Mouse (Mus musculus): Measurements from ENCODE around the gene Nebl.
"Not testable (repeated sequence)": the region's sequence is repeated elsewhere in the genome, so short reads cannot be mapped to it uniquely, and the experiment has no call there.

Nebl gene

DNA sequence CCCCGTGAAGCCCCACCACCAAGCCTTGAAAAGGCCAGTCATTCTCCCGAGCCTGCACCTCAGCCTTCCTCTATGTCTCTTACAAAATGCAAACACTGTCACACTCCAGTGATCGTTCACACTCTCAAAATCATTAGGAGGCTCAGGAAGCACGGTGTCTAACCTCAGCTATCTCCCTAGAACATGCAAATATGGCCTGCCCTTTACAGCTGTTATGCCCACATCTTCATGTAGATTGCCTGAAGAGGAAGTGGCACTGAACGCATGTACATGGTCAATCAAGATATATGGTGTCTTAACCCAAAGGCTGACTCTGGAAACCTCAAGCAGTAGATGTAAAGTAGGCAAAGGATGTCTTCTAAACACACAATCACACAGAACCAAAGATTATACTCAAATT, 335.0 kb downstream of the Nebl start:
- no peak for DNase-seq (ENCODE audit: low spot score)

- no peak for DNase-seq (ENCODE audit: low spot score)
Observed at GRCm38 (mm10) chr2:17391389-17391788, 339.9 kb downstream of the Nebl start.

DNA sequence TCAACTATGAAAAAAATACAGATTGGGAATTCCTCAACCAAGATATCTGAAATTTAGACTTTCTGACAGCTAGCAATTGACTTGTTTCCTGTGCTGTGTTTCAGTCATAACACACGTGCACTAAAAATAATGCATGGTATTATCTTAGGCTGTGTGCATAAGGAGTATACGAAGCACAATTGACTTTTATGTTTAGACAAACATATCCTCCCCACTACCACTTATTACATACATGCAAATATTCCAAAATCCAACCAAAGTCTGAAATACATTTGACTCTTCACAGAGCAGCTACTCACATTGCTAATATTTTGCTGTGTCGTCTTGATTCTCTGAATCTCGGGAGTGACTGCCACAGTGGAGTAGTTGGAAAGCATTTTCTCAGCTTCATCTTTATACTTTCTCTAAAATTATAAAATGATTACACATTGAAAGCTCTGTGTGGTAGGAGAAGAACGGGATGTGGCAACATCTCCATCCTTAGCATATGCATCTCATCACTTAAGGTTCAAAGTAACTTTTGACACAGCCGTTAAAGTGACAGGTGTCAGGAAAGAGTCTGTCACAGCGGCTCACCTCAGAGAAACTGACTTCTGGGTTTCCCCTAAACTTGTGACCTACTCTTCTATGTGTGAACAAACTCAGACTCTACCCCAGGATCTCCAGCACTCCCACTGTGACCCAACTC, 340.6 kb downstream of the Nebl start:
- DNase-seq (ENCODE audit: low spot score): no peak

DNA sequence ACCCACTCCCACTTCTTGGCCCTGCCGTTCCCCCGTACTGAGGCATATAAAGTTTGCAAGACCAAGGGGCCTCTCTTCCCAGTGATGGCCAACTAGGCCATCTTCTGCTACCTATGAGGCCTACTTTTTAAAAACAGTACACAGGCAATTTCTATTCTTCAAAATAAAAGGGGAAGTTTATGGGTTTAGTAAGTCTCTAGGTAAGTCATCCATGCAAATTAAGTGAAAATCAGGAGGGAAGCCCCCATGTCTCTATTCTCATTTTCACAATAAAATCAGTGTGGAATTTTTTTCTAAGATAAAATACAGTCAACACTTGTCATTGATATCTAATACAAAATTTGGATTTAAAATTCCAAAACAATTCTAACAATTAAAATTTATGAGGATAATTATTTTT, 341.4 kb downstream of the Nebl start:
- no peak for DNase-seq (ENCODE audit: low spot score)

- no peak for DNase-seq (ENCODE audit: low spot score)
Observed at GRCm38 (mm10) chr2:17389379-17389778, 341.9 kb downstream of the Nebl start.

GRCm38 (mm10) chr2:17382227-17382626, 349.0 kb downstream of the Nebl start:
- no peak for DNase-seq (ENCODE audit: low spot score)

DNA sequence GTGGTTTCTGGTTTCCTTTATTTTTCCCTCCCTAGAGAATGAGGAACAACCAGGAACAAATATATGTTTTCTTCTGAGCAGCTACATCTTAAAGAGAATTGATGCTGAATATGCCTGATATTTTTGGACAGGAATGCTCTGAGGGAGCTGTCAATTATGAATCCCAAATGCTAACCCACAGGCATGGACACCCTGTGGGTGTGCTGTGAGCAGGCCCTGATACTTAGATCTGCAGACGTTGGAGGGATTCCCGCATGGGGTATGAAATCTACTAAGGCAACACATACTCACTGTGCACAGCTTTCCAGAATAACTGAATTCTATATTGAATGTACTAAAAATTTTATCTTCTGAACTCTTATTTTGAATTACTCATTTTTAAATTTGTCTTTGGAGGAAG, 355.3 kb downstream of the Nebl start:
- no peak for DNase-seq (ENCODE audit: low spot score)

DNA sequence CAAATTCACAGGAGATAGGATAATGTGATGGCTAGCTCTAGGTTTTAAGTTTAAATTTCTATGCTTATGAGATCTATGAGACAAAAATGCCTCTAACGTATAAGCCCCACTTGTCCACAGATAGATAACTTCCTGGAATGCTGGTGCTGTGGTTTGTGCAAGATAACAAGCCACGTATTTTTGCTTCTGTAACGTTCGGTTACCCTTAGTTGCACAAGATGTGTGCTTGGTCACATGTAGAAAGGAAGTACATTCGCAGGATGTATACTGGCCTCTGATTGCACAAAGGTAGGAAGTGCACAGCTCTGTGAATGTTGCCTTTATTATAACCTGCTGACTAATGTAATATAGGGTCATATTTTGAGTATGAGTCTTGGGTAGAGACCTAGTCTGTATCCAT, 365.6 kb downstream of the Nebl start:
- no peak for DNase-seq (ENCODE audit: low spot score)

- DNase-seq (ENCODE audit: low spot score): no peak
Observed at GRCm38 (mm10) chr2:17364971-17365548, 366.2 kb downstream of the Nebl start.

DNA sequence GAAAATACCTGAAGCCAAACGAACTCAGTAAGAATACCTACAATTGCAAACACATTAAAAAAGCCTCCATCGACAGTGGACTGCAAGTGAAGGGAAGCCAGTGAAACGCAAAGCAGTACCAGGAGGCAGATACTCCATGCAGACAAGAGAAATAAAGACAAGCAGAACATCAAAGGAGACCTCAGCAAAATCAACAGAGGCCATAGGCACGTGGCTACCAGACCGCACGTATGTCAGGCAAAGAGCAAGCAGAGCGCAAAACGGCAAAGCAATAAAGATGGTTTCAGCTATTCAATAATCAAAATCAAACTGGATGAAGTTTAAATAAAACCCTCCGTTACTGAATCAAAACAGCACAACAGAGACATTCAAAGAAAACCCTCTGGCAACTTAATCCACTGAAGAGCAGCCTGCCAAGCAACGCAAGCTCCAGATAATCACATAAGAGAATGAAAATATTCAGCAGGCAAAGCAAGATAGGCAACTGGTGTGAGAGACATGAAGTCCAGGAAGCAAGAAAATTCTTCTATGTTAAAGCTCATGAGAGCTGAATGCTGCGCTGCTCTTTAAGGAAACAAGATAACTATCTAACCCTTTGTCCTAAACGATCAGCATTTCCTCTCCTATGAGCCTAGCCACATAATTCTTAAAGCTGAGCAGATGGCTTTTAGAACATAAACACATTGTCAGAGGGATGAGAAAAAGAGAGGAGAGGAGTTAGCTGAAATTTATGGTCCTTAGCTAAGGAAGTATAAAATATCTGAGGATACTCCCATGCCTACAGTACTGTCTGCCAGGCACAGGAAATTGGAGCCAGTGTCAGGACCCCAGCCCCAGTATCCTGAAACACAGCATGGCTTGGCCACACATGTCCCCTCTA, 367.7 kb downstream of the Nebl start:
- no peak for DNase-seq (ENCODE audit: low spot score)

- DNase-seq (ENCODE audit: low spot score): no peak
Observed at GRCm38 (mm10) chr2:17362181-17362580, 369.1 kb downstream of the Nebl start.

- no peak for DNase-seq (ENCODE audit: low spot score)
Observed at GRCm38 (mm10) chr2:17344643-17345042, 386.6 kb downstream of the Nebl start.

DNA sequence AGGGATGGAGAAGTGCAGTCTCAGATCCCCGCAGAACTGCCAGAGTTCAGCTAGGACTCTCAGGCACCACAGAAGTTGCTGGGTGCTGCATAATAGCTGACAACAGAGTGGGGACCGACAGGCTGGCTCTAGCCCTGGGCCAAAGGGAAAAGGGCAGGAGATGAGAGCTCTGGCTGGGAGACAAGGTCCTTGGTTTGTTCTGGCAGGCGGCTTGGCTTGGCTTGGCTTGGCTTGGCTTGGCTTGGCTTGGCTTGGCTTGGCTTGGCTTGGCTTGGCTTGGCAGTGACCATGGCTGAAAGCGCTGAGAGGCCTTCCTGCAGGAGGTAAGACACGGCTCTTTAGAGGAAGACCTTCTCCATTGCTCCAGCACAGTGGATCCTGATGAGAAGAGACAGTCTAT, 395.8 kb downstream of the Nebl start:
- peak; percentile 7 for DNase-seq (ENCODE audit: low spot score)

GRCm38 (mm10) chr2:17326590-17326989, 404.7 kb downstream of the Nebl start:
- DNase-seq (ENCODE audit: low spot score): no peak

DNA sequence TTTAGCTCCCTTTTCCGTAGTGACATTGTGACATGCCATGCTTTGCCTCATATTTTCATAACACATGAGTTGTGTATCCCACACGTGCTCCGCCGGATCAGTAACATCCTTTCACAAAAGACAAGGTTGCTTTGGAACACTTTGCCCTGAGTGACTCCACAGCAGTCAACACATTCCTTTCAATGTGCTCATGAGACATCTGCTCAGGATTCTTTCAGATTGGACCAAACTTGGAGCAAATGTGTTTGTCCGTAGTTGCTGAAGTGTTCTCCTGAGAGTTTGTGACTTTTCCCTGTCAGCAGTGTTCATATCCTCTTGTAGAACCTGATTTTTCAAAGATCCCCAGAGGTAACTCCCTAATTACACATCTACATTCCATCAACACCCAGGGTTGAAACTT, 414.4 kb downstream of the Nebl start:
- no peak for DNase-seq (ENCODE audit: low spot score)

GRCm38 (mm10) chr2:17301379-17301778, 429.9 kb downstream of the Nebl start:
- no peak for DNase-seq (ENCODE audit: low spot score)

DNA sequence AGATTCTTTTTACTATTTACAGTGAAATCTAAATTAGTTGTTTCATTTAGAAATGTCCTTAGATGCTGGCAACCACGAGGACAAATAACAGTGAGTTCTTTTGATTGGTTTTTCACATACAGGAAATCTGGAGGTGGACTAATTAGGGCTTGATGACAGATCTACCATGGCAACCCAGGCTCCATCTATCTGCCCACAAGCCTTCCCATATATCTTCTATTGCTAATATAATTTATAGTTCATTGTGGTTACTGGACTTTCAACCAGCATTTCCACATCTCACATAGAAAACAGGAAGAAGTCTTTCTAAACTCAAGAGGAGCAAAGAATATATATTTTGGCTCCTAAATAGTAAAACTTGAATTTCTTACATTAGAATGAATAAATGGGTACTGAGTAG, 433.8 kb downstream of the Nebl start:
- no peak for DNase-seq (ENCODE audit: low spot score)

DNA sequence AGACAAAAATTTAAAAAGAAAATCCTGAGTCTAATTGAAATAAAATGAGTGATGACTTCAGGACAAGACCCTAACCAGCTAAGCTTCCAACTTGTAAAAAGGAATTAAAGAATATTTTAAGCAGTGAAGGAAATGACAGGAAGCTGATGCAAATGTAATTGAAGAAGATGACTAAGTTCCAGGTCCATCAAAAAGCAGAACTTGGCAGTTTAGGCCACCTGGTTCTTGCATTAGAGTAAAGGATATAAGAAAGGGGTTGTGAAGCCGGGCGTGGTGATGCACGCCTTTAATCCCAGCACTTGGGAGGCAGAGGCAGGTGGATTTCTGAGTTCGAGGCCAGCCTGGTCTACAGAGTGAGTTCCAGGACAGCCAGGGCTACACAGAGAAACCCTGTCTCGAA, 436.0 kb downstream of the Nebl start:
- not testable (repeated sequence) for DNase-seq (ENCODE audit: low spot score)
